Mouse (Mus musculus) liver, adult 2 months (tissue): ENCODE data around the gene Cfap45. TPM values are rescaled to one million over a fixed set of nuclear protein-coding genes. Genes with fewer than 3 reads are reported as not detected.
A peak's percentile ranks its signal among the peaks of the same experiment; 100 is the strongest.

Experiments
- DNase-seq: peaks from one replicate; pipeline ENCODE4 v3.0.0-alpha.2; 2011; ENCODE audit warnings: low read depth, low spot score; ENCODE audit errors: extremely low read depth
- H3K27ac ChIP-seq: fragments of 200-500 bp; replicated peaks from 2 replicates; pipeline ENCODE4 v1.5.1; 2012; ENCODE audit warnings: low read depth, mild to moderate bottlenecking, control low read depth, inconsistent platforms, low read length; ENCODE audit not compliant: insufficient read depth
- H3K27me3 ChIP-seq: fragments of 200-500 bp; 2 replicates; pipeline ENCODE4 v1.6.1; 2012; ENCODE audit warnings: mild to moderate bottlenecking, moderate library complexity, low read length, inconsistent platforms; ENCODE audit not compliant: control insufficient read depth, insufficient read depth
- H3K36me3 ChIP-seq: fragments of 200-500 bp; 2 replicates; pipeline ENCODE4 v1.6.1; 2012; ENCODE audit warnings: low read length, inconsistent platforms; ENCODE audit not compliant: control insufficient read depth, insufficient read depth
- H3K4me1 ChIP-seq: fragments of 200-500 bp; 2 replicates; pipeline ENCODE4 v1.6.1; 2011; ENCODE audit warnings: low read length; ENCODE audit not compliant: control insufficient read depth, insufficient read depth
- H3K4me3 ChIP-seq: fragments of 200-500 bp; 2 replicates; pipeline ENCODE4 v1.5.1; 2011; ENCODE audit warnings: low read depth, mild to moderate bottlenecking, control low read depth, low read length, moderate library complexity; ENCODE audit not compliant: insufficient read depth
- H3K79me2 ChIP-seq: fragments of 200-500 bp; 2 replicates; pipeline ENCODE4 v1.6.1; 2012; ENCODE audit warnings: inconsistent platforms, mild to moderate bottlenecking, low read length, moderate library complexity; ENCODE audit not compliant: control insufficient read depth, insufficient read depth
- H3K9ac ChIP-seq: fragments of 200-500 bp; 2 replicates; pipeline ENCODE4 v1.6.1; 2012; ENCODE audit warnings: low read depth, mild to moderate bottlenecking, control low read depth, inconsistent platforms, low read length
- CTCF ChIP-seq: fragments of 200-500 bp; IDR thresholded peaks from 2 replicates; pipeline ENCODE4 v1.5.1; 2011; ENCODE audit warnings: low read depth, low read length, control low read depth
- POLR2A ChIP-seq: fragments of 200-500 bp; IDR thresholded peaks from 2 replicates; pipeline ENCODE4 v1.6.1; 2011; ENCODE audit warnings: low read length, control low read depth; ENCODE audit not compliant: insufficient read depth; ENCODE audit errors: extremely low read depth
- WGBS: fragments of 180-500 bp; shearing (Covaris S2); methylation state at CpG from one replicate; pipeline ENCODE4 v1.1.7; 2018; 5-methylcytosine and 5-hydroxymethylcytosine counted together
- polyA plus RNA-seq: library from polyadenylated mRNA; depleted of rRNA; stranded (reverse); fragments of >200 nt; gene quantifications from 2 replicates; pipeline ENCODE4 v1.2.3, GENCODE M21; 2012
- total RNA-seq: library from RNA; depleted of rRNA; stranded (reverse); fragments of >200 nt; gene quantifications from 2 replicates; pipeline ENCODE4 v1.2.3, GENCODE M21; 2014

Cfap45 gene
- total and polyA plus RNA-seq, 2 experiments = 0.09 TPM; not detected in 1

DNA sequence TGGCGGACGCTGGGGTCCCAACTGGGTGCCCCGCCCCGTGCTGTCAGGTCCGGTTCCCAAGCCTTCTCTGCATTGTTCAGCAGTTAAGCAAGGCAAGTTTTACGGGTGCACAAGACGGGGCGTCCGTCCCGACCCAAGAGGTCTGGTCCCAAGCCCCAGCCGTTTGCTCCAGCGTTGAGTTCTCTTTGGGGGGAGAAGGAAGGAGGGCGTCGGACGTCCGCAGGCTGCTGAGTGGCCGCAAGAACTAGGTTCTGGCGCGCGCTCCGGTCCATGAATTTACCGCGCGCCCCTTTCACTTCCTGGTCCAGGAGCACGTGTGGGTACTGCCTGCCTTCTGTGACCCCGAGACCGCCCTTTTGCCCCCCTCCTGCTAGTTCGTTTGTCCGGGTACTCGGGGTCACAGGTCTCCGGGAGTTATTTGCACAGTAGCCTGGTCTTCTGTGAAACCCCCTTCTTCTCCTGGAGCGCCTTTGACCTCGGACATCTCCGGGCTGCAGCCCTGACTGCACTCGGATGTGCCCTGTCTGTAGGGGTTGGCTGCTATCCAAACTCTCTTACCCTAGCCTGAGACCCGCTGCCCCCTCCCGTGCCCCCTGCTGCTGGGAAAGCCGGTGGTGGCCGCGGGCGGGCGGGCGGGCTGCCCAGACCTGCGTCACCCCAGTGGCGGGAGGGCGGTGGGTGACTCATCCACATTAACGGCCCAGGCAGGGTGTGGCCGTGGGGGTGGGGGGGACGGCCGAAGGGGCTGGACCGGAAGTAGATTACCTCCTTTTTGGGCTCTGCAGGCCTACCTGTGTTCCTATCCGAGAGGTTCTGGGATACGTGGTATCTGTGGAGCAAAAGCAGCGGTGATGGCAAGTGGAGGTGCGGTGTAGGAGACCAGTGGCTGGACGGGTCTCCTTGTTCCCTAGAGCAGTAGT is 19.9 kb upstream of the Cfap45 start:
- Histone ChIP-seq H3K27me3 (no peaks in the 10 kb centered on the region), H3K27ac (peak overlapping the region; percentile 53), H3K79me2 (no peaks in the 10 kb centered on the region), H3K4me1 (peaks cover 8% of the 10 kb centered on the region), H3K36me3 (no peaks in the 10 kb centered on the region), H3K4me3 (peak overlapping the region; percentile 86), H3K9ac (peak overlapping the region; percentile 84)
- TF ChIP-seq CTCF = no peak
- TF ChIP-seq POLR2A = no peak
- WGBS = 3% methylated on average over 56 of the region's 56 CpGs
- no peak for DNase-seq

DNA sequence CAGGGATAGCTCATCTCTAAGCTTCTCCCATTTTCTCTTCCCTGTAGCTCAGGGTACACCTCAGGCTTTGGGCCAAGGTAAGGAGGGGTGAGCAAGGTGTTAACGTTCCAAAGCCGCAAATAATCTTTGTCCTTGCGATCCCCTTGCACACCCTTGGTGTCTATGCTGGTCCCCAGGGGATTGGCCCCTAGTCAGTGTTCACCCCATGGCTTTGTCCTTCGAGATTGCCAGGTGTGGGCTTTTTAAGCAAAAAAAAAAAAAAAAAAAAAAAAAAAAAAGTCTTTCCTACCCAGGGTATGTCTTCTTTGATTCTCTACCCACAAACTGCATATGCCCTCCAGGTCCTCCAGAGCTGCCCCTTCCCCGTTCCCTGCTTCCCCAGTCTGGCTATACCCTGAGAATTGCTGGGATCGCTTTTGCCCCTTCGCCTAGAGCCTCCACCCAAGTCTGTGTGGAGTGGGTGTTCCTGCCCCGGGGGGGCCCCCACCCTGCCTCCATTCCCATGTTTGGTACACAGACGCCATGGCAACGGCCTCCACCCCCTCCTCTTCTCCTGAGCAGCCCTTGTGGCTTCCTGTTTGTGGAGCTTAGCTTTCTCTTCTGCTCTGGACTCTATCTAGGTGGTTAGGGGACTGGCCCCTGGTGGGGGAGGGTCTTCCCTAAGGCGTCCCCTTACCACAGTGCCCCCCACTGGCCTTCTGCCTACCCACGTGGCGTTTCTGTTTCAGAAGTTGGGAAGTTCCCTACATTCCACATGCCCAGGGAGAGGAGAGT is 19.0 kb upstream of the Cfap45 start:
- H3K4me1 ChIP-seq = peaks cover 8% of the 10 kb centered on the region
- DNase-seq = no peak
- peak overlapping the region; percentile 50 for H3K27ac ChIP-seq
- H3K4me3 ChIP-seq = peak overlapping the region; percentile 86
- H3K79me2 ChIP-seq = no peaks in the 10 kb centered on the region
- WGBS = 26% methylated on average over 13 of the region's 13 CpGs
- H3K9ac ChIP-seq = peak overlapping the region; percentile 58
- no peak for TF ChIP-seq CTCF
- TF ChIP-seq POLR2A = no peak
- no peaks in the 10 kb centered on the region for H3K36me3 ChIP-seq
- H3K27me3 ChIP-seq = no peaks in the 10 kb centered on the region

DNA sequence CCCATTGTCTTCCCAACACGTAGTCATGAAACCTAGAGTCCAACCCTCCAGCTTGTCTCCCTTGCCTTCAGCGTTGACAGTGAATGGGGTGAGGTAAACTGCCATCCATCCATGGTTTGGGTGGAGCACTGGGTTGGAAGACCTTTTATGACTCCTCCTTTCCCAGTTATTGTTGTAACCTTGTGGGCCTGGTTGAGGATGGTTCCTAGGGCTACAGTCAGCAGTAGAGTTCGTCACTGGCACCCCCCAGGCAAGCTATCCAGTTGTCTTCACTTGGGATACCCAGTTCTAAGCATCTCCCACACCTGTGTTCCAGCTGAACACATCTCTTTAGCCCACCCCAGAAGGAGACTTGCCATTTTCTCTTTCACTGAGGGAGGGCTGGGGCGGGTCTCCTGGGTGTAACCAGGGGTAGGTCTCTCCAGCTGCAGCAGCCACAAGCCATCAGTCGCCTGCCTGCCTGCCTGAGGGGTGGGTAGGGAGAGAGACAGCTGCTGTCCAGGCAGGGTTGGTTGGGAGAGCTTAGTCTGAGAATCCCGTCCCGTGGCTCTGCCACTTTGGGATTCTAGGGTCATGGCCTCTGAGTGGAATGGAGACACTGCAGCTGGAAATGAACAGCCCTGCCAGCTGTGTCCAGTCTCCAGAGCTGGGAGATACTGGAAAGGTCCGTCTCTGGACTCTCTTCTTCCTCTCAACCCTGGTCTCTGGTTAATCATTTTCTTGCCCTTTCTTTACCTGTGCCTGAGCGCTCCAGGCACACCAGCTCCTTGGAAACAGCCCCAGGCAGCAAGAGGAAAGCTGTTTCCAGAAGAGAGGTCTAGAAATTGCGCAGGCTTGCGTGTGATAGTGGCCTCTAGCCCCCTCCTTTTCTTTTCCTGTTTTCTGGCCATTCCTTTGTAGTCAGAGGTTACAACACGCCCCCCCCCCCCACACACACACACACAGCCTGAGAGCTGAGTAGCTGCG is 18.2 kb upstream of the Cfap45 start:
- H3K27me3 ChIP-seq = no peaks in the 10 kb centered on the region
- H3K9ac ChIP-seq = peak overlapping the region; percentile 49
- H3K4me1 ChIP-seq = peaks cover 8% of the 10 kb centered on the region
- H3K79me2 ChIP-seq = no peaks in the 10 kb centered on the region
- peak overlapping the region; percentile 50 for H3K27ac ChIP-seq
- H3K4me3 ChIP-seq = peak overlapping the region; percentile 46
- TF ChIP-seq POLR2A (no peak), CTCF (no peak)
- 15% methylated on average over 13 of the region's 13 CpGs for WGBS
- no peaks in the 10 kb centered on the region for H3K36me3 ChIP-seq
- DNase-seq = no peak

DNA sequence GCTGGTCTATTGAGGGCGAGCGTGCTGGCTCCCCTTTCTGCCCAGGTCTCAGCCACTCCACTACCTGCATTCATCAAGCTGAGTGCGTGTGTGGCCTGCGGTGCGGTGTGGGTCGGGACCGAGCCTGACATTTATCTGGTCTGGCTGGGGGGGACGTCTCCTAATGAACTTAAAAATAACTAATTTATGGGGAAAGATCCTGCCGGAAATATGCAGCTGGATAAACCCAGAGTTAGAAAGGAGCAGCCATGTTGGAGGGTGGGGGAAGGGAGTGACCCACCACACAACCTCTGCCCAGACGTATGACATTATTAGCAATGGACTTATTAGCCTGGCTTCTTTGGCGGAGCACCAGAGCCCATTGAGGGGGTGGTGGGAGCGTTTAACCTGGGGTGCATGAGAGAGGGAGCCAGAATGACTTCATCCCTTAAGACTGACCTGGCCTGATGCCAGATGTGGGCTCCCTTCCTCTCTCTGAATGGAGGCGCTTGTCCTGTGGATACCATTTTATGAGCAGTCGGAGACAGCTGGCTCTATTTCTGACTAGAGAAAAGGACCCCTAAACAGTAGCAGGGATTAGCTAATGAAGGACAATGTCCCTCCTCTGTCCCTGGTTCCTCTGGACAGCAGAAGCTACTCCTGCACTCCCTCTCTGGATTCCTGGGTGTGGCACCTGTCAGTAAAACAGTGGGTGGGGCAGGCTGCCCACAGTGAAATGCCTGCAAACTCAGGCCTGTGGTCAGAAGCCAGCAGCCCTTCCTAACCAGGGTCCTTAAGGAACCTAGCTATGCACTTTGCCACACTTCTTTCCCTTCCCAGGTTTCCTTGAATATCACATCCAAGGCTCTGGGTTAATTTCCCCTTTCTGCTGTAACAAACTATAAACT is 17.2 kb upstream of the Cfap45 start:
- H3K4me1 ChIP-seq = peaks cover 8% of the 10 kb centered on the region
- H3K36me3 ChIP-seq = no peaks in the 10 kb centered on the region
- peak overlapping the region; percentile 30; the same call in 1 of the 2 replicates for H3K4me3 ChIP-seq
- H3K27ac ChIP-seq = no peak overlapping the region
- no peak overlapping the region for H3K9ac ChIP-seq
- no peaks in the 10 kb centered on the region for H3K27me3 ChIP-seq
- no peak for DNase-seq
- no peak for TF ChIP-seq CTCF
- TF ChIP-seq POLR2A = no peak
- 38% methylated on average over 14 of the region's 14 CpGs for WGBS
- H3K79me2 ChIP-seq = no peaks in the 10 kb centered on the region

- no peaks in the 10 kb centered on the region for H3K27me3 ChIP-seq
- no peaks in the 10 kb centered on the region for H3K79me2 ChIP-seq
- TF ChIP-seq CTCF (no peak), POLR2A (no peak)
- peaks cover 9% of the 10 kb centered on the region for H3K4me1 ChIP-seq
- H3K36me3 ChIP-seq = no peaks in the 10 kb centered on the region
- H3K27ac ChIP-seq = no peak overlapping the region
- H3K9ac ChIP-seq = no peak overlapping the region
- H3K4me3 ChIP-seq = no peak overlapping the region
- 74% methylated on average over 8 of the region's 8 CpGs for WGBS
- DNase-seq = no peak
Measured at GRCm38 (mm10) chr1:172504756-172505155, 15.8 kb upstream of the Cfap45 start.
